Mouse (Mus musculus) G1E (cell line): Measurements from ENCODE around the gene C2cd4d. TPM values are rescaled to one million over a fixed set of nuclear protein-coding genes. Genes with fewer than 3 reads are reported as not detected.

Experiments
- ATAC-seq: 2 replicates; pipeline ENCODE4 v1.8.0; 2016; ENCODE audit warnings: mild to moderate bottlenecking; ENCODE audit not compliant: insufficient number of reproducible peaks, poor library complexity, low FRiP score, severe bottlenecking; ENCODE audit errors: extremely low read depth
- DNase-seq: peaks from one replicate; pipeline ENCODE4 v3.0.0; 2012; ENCODE audit warnings: low spot score
- H3K27me3 ChIP-seq: 2 replicates; pipeline ENCODE4 v1.6.1; 2012; ENCODE audit warnings: mild to moderate bottlenecking, low read length, inconsistent platforms; ENCODE audit not compliant: insufficient read depth
- H3K36me3 ChIP-seq: replicated peaks from 2 replicates; pipeline ENCODE3; 2012; ENCODE audit warnings: mild to moderate bottlenecking, inconsistent platforms
- H3K4me1 ChIP-seq: 2 replicates; pipeline ENCODE4 v1.6.1; 2012; ENCODE audit warnings: low read depth, low read length, inconsistent platforms, mixed read lengths; ENCODE audit not compliant: insufficient read depth
- H3K4me3 ChIP-seq: 2 replicates; pipeline ENCODE4 v1.5.1; 2012; ENCODE audit warnings: low read depth, mild to moderate bottlenecking, inconsistent platforms, low read length, moderate library complexity, mixed read lengths
- H3K9me3 ChIP-seq: replicated peaks from 2 replicates; pipeline ENCODE4 v1.6.1; 2012; ENCODE audit warnings: inconsistent platforms
- CTCF ChIP-seq: IDR thresholded peaks from 2 replicates; pipeline ENCODE4 v1.5.1; 2012; ENCODE audit warnings: low read depth, low read length, inconsistent platforms, mixed read lengths
- GATA1 ChIP-seq: IDR thresholded peaks from 2 replicates; pipeline ENCODE4 v1.6.1; 2012; ENCODE audit warnings: borderline replicate concordance, low read length, inconsistent platforms, mixed read lengths
- GATA2 ChIP-seq: IDR thresholded peaks from 2 replicates; pipeline ENCODE4 v1.6.1; 2012; ENCODE audit warnings: low read depth, low read length, inconsistent platforms, borderline replicate concordance
- POLR2AphosphoS5 ChIP-seq: IDR thresholded peaks from 2 replicates; pipeline ENCODE4 v1.6.1; 2012; ENCODE audit warnings: low read depth, low read length, inconsistent platforms; ENCODE audit not compliant: insufficient replicate concordance
- TAL1 ChIP-seq: conservative IDR thresholded peaks from 2 replicates; pipeline ENCODE4 v1.6.1; 2012; ENCODE audit warnings: low read depth, low read length, inconsistent platforms, mixed read lengths
- polyA plus RNA-seq: library from polyadenylated mRNA; stranded (reverse); fragments of >175 nt; gene quantifications from 2 replicates; pipeline ENCODE4 v1.2.3, GENCODE M21; 2012
- total RNA-seq, 2 experiments: library from RNA; stranded (forward) in 1 of 2; stranded (reverse) in 1 of 2; fragments of 200-1000 nt in 1 of 2; fragments of >200 nt in 1 of 2; fragmentation: Nextera tagmentation in 1 of 2; gene quantifications; 2 replicates each; pipeline ENCODE4 v1.2.3; 2014 to 2017

Gene C2cd4d
- total and polyA plus RNA-seq, 3 experiments, result 0.11 TPM; not detected in 2

GRCm38 (mm10) chr3:94344897-94345296 is 17.3 kb upstream of the C2cd4d start:
- Histone ChIP-seq H3K36me3 (no peaks in the 10 kb centered on the region), H3K27me3 (peaks cover 14% of the 10 kb centered on the region), H3K4me3 (no peak overlapping the region), H3K4me1 (no peaks in the 10 kb centered on the region), H3K9me3 (no peaks in the 10 kb centered on the region)
- TF ChIP-seq GATA2, result no peak
- no peak for TF ChIP-seq TAL1
- no peak for TF ChIP-seq POLR2AphosphoS5
- TF ChIP-seq GATA1, result no peak
- DNase-seq (no peak), ATAC-seq (no peak)

GRCm38 (mm10) chr3:94348146-94348545 is 14.1 kb upstream of the C2cd4d start:
- no peak for DNase-seq
- no peak for TF ChIP-seq POLR2AphosphoS5
- no peak for TF ChIP-seq CTCF
- no peak for TF ChIP-seq TAL1
- TF ChIP-seq GATA1, result no peak
- no peak for TF ChIP-seq GATA2

GRCm38 (mm10) chr3:94360812-94361211 is 1.4 kb upstream of the C2cd4d start:
- peaks cover 10% of the 10 kb centered on the region for H3K9me3 ChIP-seq
- H3K4me3 ChIP-seq, result no peak overlapping the region
- H3K27me3 ChIP-seq, result peaks cover 6% of the 10 kb centered on the region; the same call in 1 of the 2 replicates
- no peaks in the 10 kb centered on the region; the same call in 1 of the 2 replicates for H3K4me1 ChIP-seq
- TF ChIP-seq GATA2, result no peak
- no peak for TF ChIP-seq CTCF
- no peak for TF ChIP-seq GATA1
- TF ChIP-seq POLR2AphosphoS5, result no peak
- no peak for TF ChIP-seq TAL1
- DNase-seq (no peak), ATAC-seq (no peak)
- no peaks in the 10 kb centered on the region for H3K36me3 ChIP-seq

More at GRCm38 (mm10) chr3:94348146-94348545, 14.1 kb upstream of the C2cd4d start:
- ATAC-seq, result no peak
- H3K27me3 ChIP-seq, result no peaks in the 10 kb centered on the region; the same call in 1 of the 2 replicates
- no peak overlapping the region for H3K4me3 ChIP-seq
- H3K9me3 ChIP-seq, result no peaks in the 10 kb centered on the region
- H3K4me1 ChIP-seq, result no peaks in the 10 kb centered on the region
- H3K36me3 ChIP-seq, result no peaks in the 10 kb centered on the region

GRCm38 (mm10) chr3:94363291-94364153 is 1.3 kb downstream of the C2cd4d start:
- no peak for ATAC-seq
- 0 out of 2 replicates have a peak overlapping the region, but pooled peaks have one; percentile 5 for H3K4me3 ChIP-seq
- H3K4me1 ChIP-seq, result peaks cover under 1% of the 10 kb centered on the region; the same call in 1 of the 2 replicates
- no peak for DNase-seq
- H3K36me3 ChIP-seq, result no peaks in the 10 kb centered on the region
- H3K27me3 ChIP-seq, result peaks cover 6% of the 10 kb centered on the region; the same call in 1 of the 2 replicates
- peaks cover 10% of the 10 kb centered on the region for H3K9me3 ChIP-seq
- TF ChIP-seq TAL1, result no peak
- no peak for TF ChIP-seq GATA1
- no peak for TF ChIP-seq CTCF
- TF ChIP-seq GATA2, result no peak
- no peak for TF ChIP-seq POLR2AphosphoS5

GRCm38 (mm10) chr3:94364154-94364526 is 1.9 kb downstream of the C2cd4d start:
- Histone ChIP-seq H3K36me3 (no peaks in the 10 kb centered on the region), H3K27me3 (peaks cover 6% of the 10 kb centered on the region; the same call in 1 of the 2 replicates), H3K9me3 (peaks cover 10% of the 10 kb centered on the region), H3K4me3 (no peak overlapping the region), H3K4me1 (peaks cover 3% of the 10 kb centered on the region; the same call in 1 of the 2 replicates)
- DNase-seq, result no peak
- no peak for TF ChIP-seq POLR2AphosphoS5
- no peak for TF ChIP-seq TAL1
- TF ChIP-seq CTCF, result no peak
- ATAC-seq, result no peak

GRCm38 (mm10) chr3:94366761-94367160 is 4.5 kb downstream of the C2cd4d start:
- peaks cover 13% of the 10 kb centered on the region for H3K27me3 ChIP-seq

More at GRCm38 (mm10) chr3:94366761-94367160, 4.5 kb downstream of the C2cd4d start:
- H3K4me3 ChIP-seq, result no peak overlapping the region
- TF ChIP-seq POLR2AphosphoS5 (no peak), CTCF (peak; percentile 81)
- ATAC-seq (peak; percentile 70), DNase-seq (peak; percentile 86)
- H3K36me3 ChIP-seq, result no peaks in the 10 kb centered on the region
- H3K9me3 ChIP-seq, result peaks cover 10% of the 10 kb centered on the region
- H3K4me1 ChIP-seq, result peaks cover 3% of the 10 kb centered on the region; the same call in 1 of the 2 replicates
